In the genomic region with DNA sequence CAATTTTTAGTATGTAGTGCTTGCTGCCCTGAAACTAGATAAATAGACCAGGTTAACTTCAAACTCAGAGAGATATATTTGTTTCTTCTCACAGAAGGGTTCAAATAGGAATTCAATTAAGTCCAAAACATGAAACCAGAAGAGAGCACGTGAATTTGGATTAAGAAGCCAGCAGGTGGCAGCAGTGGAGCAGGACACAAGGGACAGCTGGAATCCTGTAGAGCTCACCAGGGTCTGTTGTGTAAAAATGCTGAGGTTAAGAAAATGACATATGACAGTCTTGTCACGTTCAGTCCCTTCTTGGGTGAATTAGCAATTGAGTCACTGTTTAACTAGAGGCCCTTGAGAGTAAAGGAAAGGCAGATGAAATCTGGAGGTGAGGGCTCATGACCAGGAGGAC, we compare ENCODE assay signal across 7 mouse cellular contexts. TPM values are rescaled to one million over a fixed set of nuclear protein-coding genes. Genes with fewer than 3 reads are reported as not detected.
DNase-seq lines count a peak whose midpoint lies in the region.

No protein-coding gene starts in this region.

- peak; percentile 42 for DNase-seq in ovary, postnatal 14 days (ENCODE audit: low spot score)
- no peak for DNase-seq in ovary, adult 18-20 months (ENCODE audit: low spot score)
- peak; percentile 78 for DNase-seq in ZHBTc4 (ENCODE audit: low read depth, low spot score)
- peak; percentile 26 for DNase-seq in cerebellum, adult 8-10 months
- DNase-seq in heart, postnatal 4 days = peak; percentile 67
- DNase-seq in left cerebral cortex, adult 8-10 months (ENCODE audit: low spot score in 2 of 2) = peak; percentile 7 to 14
- DNase-seq in naive thymus-derived CD4-positive, alpha-beta T cell, adult 2 months (ENCODE audit: low read depth) = peak; percentile 18

RNA-seq across cellular contexts. Expression of a gene that starts 14.3 kb away (rescaled TPM):
- 1 to 10 TPM in 1 of 2 experiments, not detected in 1; 1.0 TPM for total RNA-seq in heart, postnatal 4 days (2021)
- total RNA-seq in left cerebral cortex, adult 8-10 months (2022) = not detected

RNA-seq across cellular contexts. Expression of a gene that starts 28.0 kb away (rescaled TPM):
- total RNA-seq in heart, postnatal 4 days (2021) = under 1 TPM in 1 of 2 experiments, not detected in 1; 0.38 TPM
- not detected for total RNA-seq in left cerebral cortex, adult 8-10 months (2022)

RNA-seq across cellular contexts. Expression of a gene that starts 35.5 kb away (rescaled TPM):
- under 1 TPM; 0.09 to 0.17 TPM for total RNA-seq in heart, postnatal 4 days (2021)
- total RNA-seq in left cerebral cortex, adult 8-10 months (2022) = under 1 TPM; 0.37 to 0.59 (median 0.51) TPM

RNA-seq across cellular contexts. Expression of a gene that starts 49.8 kb away (rescaled TPM):
- 1 to 10 TPM in 1 of 2 experiments, under 1 TPM in 1; 0.71 to 2.4 TPM for total RNA-seq in heart, postnatal 4 days (2021)
- 1 to 10 TPM in 3 of 4 experiments, under 1 TPM in 1; 0.91 to 2.6 (median 1.8) TPM for total RNA-seq in left cerebral cortex, adult 8-10 months (2022)
